In genomic region chr17:28352018-28352417, GRCm38 (mm10) we compare ENCODE assay signal across 12 mouse cellular contexts. TPM values are rescaled to one million over a fixed set of nuclear protein-coding genes. Genes with fewer than 3 reads are reported as not detected.
DNase-seq lines count a peak whose midpoint lies in the region; ATAC-seq lines count a peak whose summit lies in the region.
"Had no signal": no experiment of that assay in that cellular context is flagged by ENCODE, and none has a peak within 500 bp of the region (broad histone marks: within the 10 kb centered on the region; RNA-seq: fewer than 3 reads in every experiment).

No protein-coding gene starts in this region.

- peaks cover 46% of the 10 kb centered on the region for H3K4me1 ChIP-seq in heart, embryonic 10.5 days
- H3K4me1 ChIP-seq in megakaryocyte, embryonic 14.5 days, result peaks cover 30% of the 10 kb centered on the region
- H3K4me1 ChIP-seq in limb, embryonic 10.5 days, result peaks cover 52% of the 10 kb centered on the region
- peaks cover 34% of the 10 kb centered on the region for H3K4me1 ChIP-seq in stomach, embryonic 14.5 days (ENCODE audit: control insufficient read depth, insufficient read depth, low read length)

- WGBS in heart, embryonic 10.5 days, result 15% methylated on average over 11 of the region's 11 CpGs
- WGBS in limb, embryonic 10.5 days, result 4% methylated on average over 11 of the region's 11 CpGs
- WGBS in stomach, embryonic 14.5 days, result 25% methylated on average over 11 of the region's 11 CpGs

- peak overlapping the region; percentile 91 for H3K4me3 ChIP-seq in heart, embryonic 10.5 days
- peak overlapping the region; percentile 91 for H3K4me3 ChIP-seq in megakaryocyte, embryonic 14.5 days (replicated peaks)
- H3K4me3 ChIP-seq in limb, embryonic 10.5 days, result peak overlapping the region; percentile 86
- peak overlapping the region; percentile 94 for H3K4me3 ChIP-seq in stomach, embryonic 14.5 days (ENCODE audit: low read depth, low read length)

- H3K27ac ChIP-seq in heart, embryonic 10.5 days, result peak overlapping the region; percentile 96
- peak overlapping the region; percentile 96 for H3K27ac ChIP-seq in limb, embryonic 10.5 days
- peak overlapping the region; percentile 100 for H3K27ac ChIP-seq in stomach, embryonic 14.5 days (ENCODE audit: low read length)

- 0 out of 2 replicates have a peak overlapping the region, but pooled peaks have one; percentile 73 for H3K9ac ChIP-seq in stomach, embryonic 14.5 days (replicated peaks; ENCODE audit: low read depth, low read length)

- DNase-seq in heart, embryonic 10.5 days (ENCODE audit: low spot score), result peak; percentile 91
- DNase-seq in heart, adult 18-20 months, result no peak
- no peak for DNase-seq in limb, embryonic 10.5 days (ENCODE audit: low spot score)
- no peak for DNase-seq in urinary bladder, postnatal 10 days (ENCODE audit: low spot score)
- no peak for DNase-seq in testis, postnatal 10 days (ENCODE audit: low spot score)
- DNase-seq: cerebellum, adult 11-12 months; gastrocnemius, adult 2 months; kidney, adult 18-20 months; left cerebral cortex, postnatal 4 days had no signal

- H3K27me3 ChIP-seq in heart, embryonic 10.5 days (ENCODE audit: insufficient read depth, poor library complexity, severe bottlenecking), result peaks cover 30% of the 10 kb centered on the region
- H3K27me3 ChIP-seq in megakaryocyte, embryonic 14.5 days (replicated peaks), result peaks cover 96% of the 10 kb centered on the region
- peaks cover 19% of the 10 kb centered on the region for H3K27me3 ChIP-seq in limb, embryonic 10.5 days (ENCODE audit: low read depth, poor library complexity, severe bottlenecking)
- no peaks in the 10 kb centered on the region for H3K27me3 ChIP-seq in stomach, embryonic 14.5 days (ENCODE audit: control insufficient read depth, insufficient read depth, low read length)

- H3K36me3 ChIP-seq in heart, embryonic 10.5 days, result peaks cover 3% of the 10 kb centered on the region; the same call in 1 of the 2 replicates
- no peaks in the 10 kb centered on the region for H3K36me3 ChIP-seq in megakaryocyte, embryonic 14.5 days (replicated peaks; ENCODE audit: low read length)
- no peaks in the 10 kb centered on the region for H3K36me3 ChIP-seq in limb, embryonic 10.5 days
- peaks cover 5% of the 10 kb centered on the region; the same call in 1 of the 2 replicates for H3K36me3 ChIP-seq in stomach, embryonic 14.5 days (ENCODE audit: control insufficient read depth, insufficient read depth, low read length)

- H3K9me3 ChIP-seq in heart, embryonic 10.5 days, result no peaks in the 10 kb centered on the region
- H3K9me3 ChIP-seq in megakaryocyte, embryonic 14.5 days, result peaks cover 6% of the 10 kb centered on the region; the same call in 1 of the 2 replicates
- H3K9me3 ChIP-seq in limb, embryonic 10.5 days (replicated peaks), result no peaks in the 10 kb centered on the region
- H3K9me3 ChIP-seq in stomach, embryonic 14.5 days (ENCODE audit: control insufficient read depth, low read depth, low read length), result no peaks in the 10 kb centered on the region

- ATAC-seq in megakaryocyte, adult 5-6 weeks (ENCODE audit: poor library complexity, severe bottlenecking), result no peak
- no peak for ATAC-seq in stomach, embryonic 14.5 days (ENCODE audit: insufficient number of reproducible peaks, insufficient read depth, low FRiP score, low read depth)

- H3K4me2 ChIP-seq in stomach, embryonic 14.5 days (replicated peaks; ENCODE audit: low read depth, low read length), result peak overlapping the region; percentile 76

RNA-seq across cellular contexts. Expression of gene Tead3, which starts 1.4 kb away (rescaled TPM):
- polyA plus RNA-seq in heart, embryonic 10.5 days (2016; fragmentation: Nextera tagmentation; extraction: Ambion mirVana), result 6.3 and 6.5 TPM in 2 replicates
- total RNA-seq in heart, adult 18-20 months (2021), result 10 to 100 TPM; 12.0 to 13.3 TPM
- 0.26 TPM in 1 of 2 replicates, not detected in the other for polyA plus RNA-seq in megakaryocyte, embryonic 14.5 days (2012; ENCODE audit: insufficient read depth, low replicate concordance)
- not detected in 2 replicates for total RNA-seq in megakaryocyte, adult 5-6 weeks (2015)
- total RNA-seq in megakaryocyte, adult 5-6 weeks (2017), result not detected in 2 replicates
- polyA plus RNA-seq in limb, embryonic 10.5 days (2016; fragmentation: Nextera tagmentation; extraction: Ambion mirVana), result 5.2 and 9.8 TPM in 2 replicates
- 15.7 and 16.0 TPM in 2 replicates for polyA plus RNA-seq in stomach, embryonic 14.5 days (2014; fragmentation: Nextera tagmentation; extraction: Ambion mirVana)

RNA-seq across cellular contexts. Expression of gene Tulp1, which starts 13.0 kb away (rescaled TPM):
- 5.0 and 5.7 TPM in 2 replicates for polyA plus RNA-seq in heart, embryonic 10.5 days (2016; fragmentation: Nextera tagmentation; extraction: Ambion mirVana)
- not detected for total RNA-seq in heart, adult 18-20 months (2021)
- polyA plus RNA-seq in megakaryocyte, embryonic 14.5 days (2012; ENCODE audit: insufficient read depth, low replicate concordance), result 2.7 TPM in 1 of 2 replicates, not detected in the other
- not detected in 2 replicates for total RNA-seq in megakaryocyte, adult 5-6 weeks (2015)
- not detected in 2 replicates for total RNA-seq in megakaryocyte, adult 5-6 weeks (2017)
- 3.4 and 4.1 TPM in 2 replicates for polyA plus RNA-seq in limb, embryonic 10.5 days (2016; fragmentation: Nextera tagmentation; extraction: Ambion mirVana)
- 5.2 and 6.6 TPM in 2 replicates for polyA plus RNA-seq in stomach, embryonic 14.5 days (2014; fragmentation: Nextera tagmentation; extraction: Ambion mirVana)
- total RNA-seq: gastrocnemius, adult 2 months had no signal

RNA-seq across cellular contexts. Expression of gene Rpl10a, which starts 23.7 kb away (rescaled TPM):
- polyA plus RNA-seq in heart, embryonic 10.5 days (2016; fragmentation: Nextera tagmentation; extraction: Ambion mirVana), result 345 and 365 TPM in 2 replicates
- 100 to 1,000 TPM; 422 to 438 TPM for total RNA-seq in heart, adult 18-20 months (2021)
- 4,291 and 7,093 TPM in 2 replicates for polyA plus RNA-seq in megakaryocyte, embryonic 14.5 days (2012; ENCODE audit: insufficient read depth, low replicate concordance)
- 1,429 and 1,585 TPM in 2 replicates for total RNA-seq in megakaryocyte, adult 5-6 weeks (2015)
- total RNA-seq in megakaryocyte, adult 5-6 weeks (2017), result 468 and 491 TPM in 2 replicates
- polyA plus RNA-seq in limb, embryonic 10.5 days (2016; fragmentation: Nextera tagmentation; extraction: Ambion mirVana), result 502 and 576 TPM in 2 replicates
- 797 and 911 TPM in 2 replicates for polyA plus RNA-seq in stomach, embryonic 14.5 days (2014; fragmentation: Nextera tagmentation; extraction: Ambion mirVana)

RNA-seq across cellular contexts. Expression of gene Fance, which starts 38.7 kb away (rescaled TPM):
- polyA plus RNA-seq in heart, embryonic 10.5 days (2016; fragmentation: Nextera tagmentation; extraction: Ambion mirVana), result 25.8 and 30.6 TPM in 2 replicates
- 10 to 100 TPM; 10.5 to 12.7 TPM for total RNA-seq in heart, adult 18-20 months (2021)
- 33.1 and 40.3 TPM in 2 replicates for polyA plus RNA-seq in megakaryocyte, embryonic 14.5 days (2012; ENCODE audit: insufficient read depth, low replicate concordance)
- 11.5 and 11.9 TPM in 2 replicates for total RNA-seq in megakaryocyte, adult 5-6 weeks (2015)
- 7.5 and 14.3 TPM in 2 replicates for total RNA-seq in megakaryocyte, adult 5-6 weeks (2017)
- polyA plus RNA-seq in limb, embryonic 10.5 days (2016; fragmentation: Nextera tagmentation; extraction: Ambion mirVana), result 32.9 and 35.5 TPM in 2 replicates
- polyA plus RNA-seq in stomach, embryonic 14.5 days (2014; fragmentation: Nextera tagmentation; extraction: Ambion mirVana), result 26.5 and 29.9 TPM in 2 replicates
